ENCODE assay signal across 19 mouse cellular contexts in genomic region chr17:47845609-47846008, GRCm38 (mm10). TPM values are rescaled to one million over a fixed set of nuclear protein-coding genes. Genes with fewer than 3 reads are reported as not detected.
"Had no signal": no experiment of that assay in that cellular context is flagged by ENCODE, and none has a peak within 500 bp of the region (broad histone marks: within the 10 kb centered on the region; RNA-seq: fewer than 3 reads in every experiment).

No protein-coding gene starts in this region.

- H3K27ac ChIP-seq: midbrain, embryonic 10.5 days; midbrain, embryonic 12.5 days; neural tube, embryonic 13.5 days; neural tube, embryonic 15.5 days had no signal

- H3K36me3 ChIP-seq: midbrain, embryonic 10.5 days; midbrain, embryonic 12.5 days; neural tube, embryonic 13.5 days; neural tube, embryonic 15.5 days had no signal

- H3K4me3 ChIP-seq: midbrain, embryonic 10.5 days; midbrain, embryonic 12.5 days; myocyte; neural tube, embryonic 13.5 days; neural tube, embryonic 15.5 days had no signal

- H3K27me3 ChIP-seq: midbrain, embryonic 12.5 days; neural tube, embryonic 13.5 days; neural tube, embryonic 15.5 days had no signal

- ATAC-seq: midbrain, embryonic 16.5 days had no signal

- H3K4me1 ChIP-seq: midbrain, embryonic 12.5 days; neural tube, embryonic 13.5 days; neural tube, embryonic 15.5 days had no signal

- H3K9me3 ChIP-seq: neural tube, embryonic 15.5 days had no signal

- H3K4me2 ChIP-seq: lung, embryonic 14.5 days; midbrain, embryonic 12.5 days; neural tube, embryonic 13.5 days; neural tube, embryonic 15.5 days had no signal

- H3K9ac ChIP-seq: lung, embryonic 14.5 days; midbrain, embryonic 12.5 days; neural tube, embryonic 13.5 days; neural tube, embryonic 15.5 days had no signal

- DNase-seq: lung, embryonic 14.5 days; lung, postnatal 10 days; lung, postnatal 4 days; midbrain, embryonic 14.5 days; retina, postnatal 1 day; right cerebral cortex, adult 18-20 months; right cerebral cortex, postnatal 25 days; right cerebral cortex, postnatal 4 days; spleen, adult 18-20 months; thymus, adult 18-20 months; thymus, postnatal 14 days; thymus, postnatal 36 days had no signal

RNA-seq across cellular contexts. Expression of gene Mdfi, which starts 11.1 kb away (rescaled TPM):
- total RNA-seq: megakaryocyte, adult 5-6 weeks had no signal
